Mouse (Mus musculus) spleen, adult 2 months (tissue): Measurements from ENCODE around the gene Med11.

ENCODE experiments used
- CTCF ChIP-seq: fragments of 200-500 bp; IDR thresholded peaks from 2 replicates; pipeline ENCODE4 v1.5.1; 2011; ENCODE audit warnings: mild to moderate bottlenecking, inconsistent platforms; ENCODE audit not compliant: insufficient read depth, insufficient read length, insufficient replicate concordance; ENCODE audit errors: extremely low read depth
- POLR2A ChIP-seq: fragments of 200-500 bp; IDR thresholded peaks from 2 replicates; pipeline ENCODE4 v1.6.1; 2011; ENCODE audit warnings: low read depth, low read length, inconsistent platforms

- no peak for TF ChIP-seq CTCF
- TF ChIP-seq POLR2A, result no peak
Observed at GRCm38 (mm10) chr11:70444667-70445066, 7.1 kb upstream of the Med11 start.
